Mouse (Mus musculus) thymus, postnatal 25 days (tissue): ENCODE data around the gene Runx2.

Source experiments
- DNase-seq: peaks from one replicate; pipeline ENCODE4 v3.0.0; 2022

Runx2 gene

GRCm38 (mm10) chr17:44613716-44614715 lies 200.6 kb downstream of the Runx2 start:
- peak; percentile 18 for DNase-seq

- DNase-seq, result no peak
These were observed 202.0 kb downstream of the Runx2 start for GRCm38 (mm10) chr17:44612641-44613040.

GRCm38 (mm10) chr17:44612002-44612401 lies 202.6 kb downstream of the Runx2 start:
- DNase-seq, result no peak

GRCm38 (mm10) chr17:44611543-44611942 lies 203.1 kb downstream of the Runx2 start:
- DNase-seq, result no peak

GRCm38 (mm10) chr17:44610828-44611227 lies 203.8 kb downstream of the Runx2 start:
- DNase-seq, result no peak

GRCm38 (mm10) chr17:44609897-44610641 lies 204.5 kb downstream of the Runx2 start:
- no peak for DNase-seq

- no peak for DNase-seq
These were observed 205.2 kb downstream of the Runx2 start for GRCm38 (mm10) chr17:44609356-44609755.

- no peak for DNase-seq
These were observed 205.7 kb downstream of the Runx2 start for GRCm38 (mm10) chr17:44608907-44609306.

- no peak for DNase-seq
These were observed 207.2 kb downstream of the Runx2 start for GRCm38 (mm10) chr17:44607383-44607782.

- no peak for DNase-seq
These were observed 208.4 kb downstream of the Runx2 start for GRCm38 (mm10) chr17:44606245-44606644.

GRCm38 (mm10) chr17:44605749-44606148 lies 208.8 kb downstream of the Runx2 start:
- DNase-seq, result no peak

- DNase-seq, result no peak
These were observed 211.4 kb downstream of the Runx2 start for GRCm38 (mm10) chr17:44603170-44603569.

- DNase-seq, result no peak
These were observed 213.1 kb downstream of the Runx2 start for GRCm38 (mm10) chr17:44601317-44602021.

- DNase-seq, result no peak
These were observed 214.7 kb downstream of the Runx2 start for GRCm38 (mm10) chr17:44599856-44600255.

- no peak for DNase-seq
These were observed 215.5 kb downstream of the Runx2 start for GRCm38 (mm10) chr17:44599132-44599531.

GRCm38 (mm10) chr17:44597918-44598504 lies 216.6 kb downstream of the Runx2 start:
- DNase-seq, result no peak

- DNase-seq, result no peak
These were observed 221.9 kb downstream of the Runx2 start for GRCm38 (mm10) chr17:44592737-44593090.

- DNase-seq, result no peak
These were observed 222.4 kb downstream of the Runx2 start for GRCm38 (mm10) chr17:44592067-44592736.

GRCm38 (mm10) chr17:44588470-44588869 lies 226.1 kb downstream of the Runx2 start:
- no peak for DNase-seq

- DNase-seq, result no peak
These were observed 226.6 kb downstream of the Runx2 start for GRCm38 (mm10) chr17:44588020-44588419.

- no peak for DNase-seq
These were observed 228.4 kb downstream of the Runx2 start for GRCm38 (mm10) chr17:44586196-44586595.

GRCm38 (mm10) chr17:44584781-44585180 lies 229.8 kb downstream of the Runx2 start:
- DNase-seq, result no peak
